Mouse (Mus musculus) cerebellum, postnatal 25 days (tissue): ENCODE measurements at regions not wholly inside any gene's neighbourhood (a gene's known extent, or its start where the extent isn't known, plus 50 kb on each side); places are given as distances from the start of the nearest gene placed in this dataset.

Experiments used
- DNase-seq, 2 experiments: peaks; one replicate each; pipeline ENCODE4 v3.0.0; 2021; ENCODE audit warnings: mixed read lengths in 2 of 2

DNA sequence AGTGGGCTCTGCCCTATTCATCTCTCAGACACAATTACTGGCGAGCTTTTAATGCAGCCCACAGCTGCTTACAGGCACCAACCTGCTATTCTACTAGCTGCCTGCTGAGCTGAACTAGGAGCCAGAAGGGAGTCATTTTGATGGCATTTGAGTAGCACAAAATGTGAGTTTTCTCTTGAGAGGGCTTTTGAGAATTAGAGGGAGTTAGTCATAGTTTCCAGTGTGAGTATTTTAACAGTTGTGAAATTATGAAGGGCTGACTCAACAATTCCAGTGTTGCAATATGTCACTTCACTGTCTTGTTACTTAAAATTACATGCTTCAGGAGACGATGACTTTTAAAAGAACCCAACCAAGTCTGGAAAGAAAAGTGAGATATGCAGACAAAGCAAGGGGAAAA lies 54.4 kb upstream of the Ly86 start:
- no peak for DNase-seq

DNA sequence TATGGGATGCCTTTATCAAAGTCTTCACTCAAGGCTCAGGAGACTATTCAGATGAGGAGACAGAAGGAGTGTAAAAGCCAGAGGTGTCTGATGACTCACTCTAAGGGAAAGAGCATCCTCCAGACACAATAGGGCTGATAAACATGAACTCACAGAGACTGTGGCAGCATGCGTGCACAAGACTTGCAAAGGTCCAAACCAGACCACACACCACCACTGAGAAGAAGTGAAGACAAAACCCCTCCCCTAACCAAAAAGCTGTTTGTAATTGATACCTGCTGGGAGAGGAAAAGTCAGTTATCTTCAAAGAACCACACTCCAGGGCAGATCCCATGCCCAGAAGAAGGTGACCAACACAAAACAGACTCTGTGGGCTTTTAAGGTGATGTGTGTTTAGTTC lies 56.0 kb upstream of the Ly86 start:
- DNase-seq, result no peak

DNA sequence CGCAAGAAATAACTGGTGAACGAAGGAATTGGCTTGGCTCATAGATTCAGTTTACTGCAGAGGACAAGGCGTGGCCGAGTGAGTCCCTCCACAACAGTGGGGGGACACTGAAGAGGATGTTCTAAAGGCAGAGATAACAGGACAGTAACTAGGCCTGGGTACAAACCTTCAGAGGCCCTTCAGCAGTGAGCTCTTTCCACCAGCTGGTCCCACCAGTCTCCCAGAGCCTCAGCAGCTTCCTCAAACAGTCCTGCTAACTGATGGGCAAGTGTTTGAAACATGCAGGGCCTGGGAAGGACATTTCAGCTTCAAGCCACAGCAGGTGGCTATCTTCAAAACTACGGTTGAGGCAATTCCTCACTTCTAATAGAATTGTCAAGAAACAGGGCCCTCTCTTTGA lies 62.5 kb upstream of the Ly86 start:
- DNase-seq, result no peak

DNA sequence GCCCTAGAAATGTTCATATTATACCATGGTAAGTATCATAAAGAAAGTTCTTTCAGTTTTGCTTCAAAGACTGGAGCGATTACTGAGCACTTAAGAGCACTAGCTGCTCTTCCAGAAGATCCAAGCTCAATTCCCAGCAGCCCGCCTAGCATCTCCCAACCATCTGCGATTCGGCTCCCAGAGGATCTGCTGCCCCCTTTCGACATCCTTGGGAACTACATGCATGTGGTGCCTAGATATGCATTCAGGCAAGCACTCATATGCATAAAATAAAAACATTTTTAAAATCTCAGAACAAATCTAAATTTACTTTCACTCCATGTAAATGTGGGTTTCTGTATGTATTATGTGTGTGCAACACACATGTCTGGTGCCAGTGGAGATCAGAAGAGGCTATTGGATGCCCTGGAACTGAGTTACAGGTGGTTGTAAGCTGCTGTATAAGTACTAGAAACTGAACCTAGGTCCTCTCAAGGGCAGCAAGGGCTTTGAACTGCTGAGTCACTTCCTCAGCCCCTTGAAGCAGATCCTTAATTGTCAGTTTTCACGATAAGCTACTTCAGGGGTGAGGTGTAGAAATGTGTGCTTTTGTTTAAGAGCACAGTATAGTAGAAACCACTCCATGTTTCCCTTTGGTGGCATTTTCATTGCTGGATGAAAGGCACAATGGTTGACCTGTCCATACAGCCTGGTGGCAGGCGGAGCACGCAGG lies 65.8 kb upstream of the Ly86 start:
- DNase-seq, result no peak

DNA sequence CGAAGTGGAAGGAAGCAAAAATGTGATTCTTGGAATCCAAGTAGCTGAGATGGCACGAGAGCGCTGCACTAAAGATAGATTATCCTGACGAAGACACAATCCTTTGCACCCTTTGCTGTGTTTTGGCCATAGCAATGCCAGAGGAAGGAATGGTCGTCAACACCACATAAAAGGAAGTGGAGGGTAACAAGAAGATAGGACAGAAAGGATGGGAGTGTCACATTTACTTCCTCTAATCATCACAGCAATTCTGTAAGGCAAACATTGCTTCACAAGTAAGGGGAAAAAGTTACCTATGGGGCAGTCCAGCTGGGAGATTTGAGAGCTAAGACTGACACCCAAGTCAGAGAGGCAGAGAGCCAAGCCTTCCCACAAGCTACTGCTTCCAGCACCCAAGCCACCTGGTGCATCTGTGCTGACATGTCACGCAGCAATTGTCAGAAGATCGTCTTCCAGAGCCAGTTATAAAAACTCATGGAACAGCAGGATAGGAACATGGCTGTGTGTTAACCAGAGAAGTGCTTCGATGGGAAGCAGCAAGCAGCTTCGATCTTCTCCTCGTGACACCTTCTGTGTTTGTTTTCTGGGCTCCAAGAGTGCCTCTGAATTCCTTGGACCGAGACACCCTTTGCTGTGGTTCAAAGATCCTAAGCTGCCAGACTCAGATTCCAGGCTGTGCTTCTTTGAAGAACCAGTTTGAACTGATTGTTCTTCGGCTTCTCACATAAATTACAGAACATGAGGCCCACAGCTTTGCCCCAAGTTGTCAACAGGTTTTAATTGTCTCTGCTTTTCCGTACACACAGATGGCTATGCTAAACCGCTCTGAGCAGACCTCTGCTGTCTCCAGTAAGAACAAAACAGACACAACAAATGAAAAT lies 95.2 kb upstream of the Ly86 start:
- DNase-seq, result no peak

DNA sequence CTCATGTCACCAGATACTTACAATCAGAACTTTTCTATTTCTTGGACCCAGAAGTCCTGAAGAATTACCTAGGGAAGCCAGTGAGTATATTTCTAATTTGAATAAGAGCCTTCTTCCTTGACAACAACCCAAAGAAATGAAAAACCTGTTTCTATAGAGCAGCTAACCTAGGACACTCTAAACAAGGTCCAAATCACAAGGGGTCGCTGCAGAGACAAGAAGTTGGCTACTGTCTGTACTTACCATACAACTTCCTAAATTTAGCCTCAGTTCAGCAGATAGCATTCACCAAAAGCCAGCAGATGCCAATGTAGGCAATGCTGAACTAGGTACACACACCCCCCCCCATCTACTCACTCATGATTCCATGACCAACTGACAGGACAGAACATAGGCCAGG lies 96.3 kb upstream of the Ly86 start:
- no peak for DNase-seq

DNA sequence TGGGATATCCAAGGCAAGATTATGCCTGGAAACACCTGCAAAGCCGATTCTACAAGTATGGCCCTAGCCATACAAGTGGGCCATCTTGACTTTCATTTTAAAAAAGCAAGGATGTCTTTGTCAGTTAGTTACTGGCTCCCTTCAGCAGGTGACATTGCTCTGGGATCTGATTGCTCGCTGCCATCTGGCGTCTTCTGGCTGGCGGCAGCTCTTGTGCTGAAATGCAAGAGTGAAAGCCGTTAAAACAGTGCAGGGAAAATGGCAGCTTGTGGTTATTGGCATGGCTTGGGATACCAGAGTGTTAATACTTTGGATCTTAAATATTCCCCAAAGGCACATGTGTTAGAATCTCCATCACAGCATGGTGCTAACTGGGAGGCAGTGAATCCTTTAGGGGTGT lies 105.0 kb upstream of the Ly86 start:
- DNase-seq, result peak; percentile 28 to 41

DNA sequence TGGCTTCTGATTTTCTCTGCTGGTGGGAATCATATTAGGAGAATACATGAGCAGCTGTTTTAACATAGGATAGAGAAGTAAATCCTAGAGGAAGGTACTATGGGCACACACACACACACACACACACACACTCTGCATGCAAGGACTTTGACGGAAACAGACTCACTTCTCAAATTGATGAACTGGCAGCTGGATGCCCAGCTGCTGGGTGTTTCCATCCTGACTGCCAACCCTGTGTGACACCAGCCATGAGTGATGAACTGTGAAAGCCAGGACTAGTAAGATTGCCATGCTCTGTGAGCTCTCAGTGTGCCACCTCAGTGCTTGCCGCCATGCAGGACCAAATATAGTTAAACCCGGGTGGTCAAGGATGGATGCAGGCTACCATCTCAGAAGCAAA lies 107.7 kb upstream of the Ly86 start:
- no peak for DNase-seq

DNA sequence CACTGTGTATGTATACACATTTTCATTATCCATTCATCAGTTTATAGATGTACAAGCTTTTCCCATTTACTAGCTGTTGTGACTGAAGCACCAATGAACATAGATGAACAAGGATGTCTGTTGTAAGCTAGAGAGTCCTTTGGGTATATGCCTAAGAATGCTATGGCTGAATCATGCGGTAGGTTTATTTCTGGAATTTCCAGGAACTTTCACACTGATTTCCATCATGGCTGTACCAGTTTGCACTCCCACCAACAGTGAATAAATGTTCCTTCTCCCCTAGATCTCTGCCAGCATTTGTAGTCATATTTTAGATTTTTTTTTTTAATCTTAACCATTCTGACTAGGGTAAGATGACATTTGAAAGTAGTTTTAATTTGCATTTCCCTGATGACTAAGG lies 119.2 kb upstream of the Ly86 start:
- no peak for DNase-seq

DNA sequence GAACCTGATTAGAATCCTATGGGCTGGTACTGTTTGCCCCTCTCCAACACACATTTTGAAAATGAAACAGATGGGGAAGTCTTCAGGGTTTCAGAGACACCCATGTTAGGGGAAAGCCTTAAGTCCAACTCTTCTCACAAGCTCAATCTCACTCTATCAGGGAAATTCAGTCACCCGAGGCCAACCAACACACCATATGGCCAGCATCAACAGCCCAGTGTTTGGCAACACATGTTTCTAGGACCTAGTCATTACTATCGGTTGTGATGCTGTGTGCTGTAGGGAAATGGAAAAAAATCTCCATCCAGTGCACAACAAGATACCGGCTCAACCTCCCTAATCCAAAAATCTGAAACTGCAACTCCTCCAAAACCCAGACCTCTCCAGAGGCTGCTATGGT lies 124.6 kb upstream of the Ly86 start:
- DNase-seq, result no peak

DNA sequence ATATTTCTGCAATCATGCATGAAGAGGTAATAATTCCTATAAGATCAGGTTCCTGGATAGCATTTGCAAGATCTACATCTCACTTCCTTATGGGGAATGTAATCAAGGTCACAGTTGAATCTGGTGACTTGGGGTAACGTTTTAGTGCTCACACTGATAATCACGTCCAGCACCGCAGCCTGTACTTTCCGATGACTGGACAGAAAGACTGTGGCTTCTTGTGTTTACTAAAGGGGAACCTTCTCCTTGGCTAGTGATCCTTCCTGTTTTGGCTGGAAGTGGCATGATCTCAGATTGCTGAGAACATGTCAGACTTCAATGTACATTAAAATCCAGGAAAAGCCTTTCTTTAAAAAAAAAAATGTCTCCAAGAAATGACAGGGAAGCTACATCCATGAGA lies 126.4 kb upstream of the Ly86 start:
- no peak for DNase-seq

DNA sequence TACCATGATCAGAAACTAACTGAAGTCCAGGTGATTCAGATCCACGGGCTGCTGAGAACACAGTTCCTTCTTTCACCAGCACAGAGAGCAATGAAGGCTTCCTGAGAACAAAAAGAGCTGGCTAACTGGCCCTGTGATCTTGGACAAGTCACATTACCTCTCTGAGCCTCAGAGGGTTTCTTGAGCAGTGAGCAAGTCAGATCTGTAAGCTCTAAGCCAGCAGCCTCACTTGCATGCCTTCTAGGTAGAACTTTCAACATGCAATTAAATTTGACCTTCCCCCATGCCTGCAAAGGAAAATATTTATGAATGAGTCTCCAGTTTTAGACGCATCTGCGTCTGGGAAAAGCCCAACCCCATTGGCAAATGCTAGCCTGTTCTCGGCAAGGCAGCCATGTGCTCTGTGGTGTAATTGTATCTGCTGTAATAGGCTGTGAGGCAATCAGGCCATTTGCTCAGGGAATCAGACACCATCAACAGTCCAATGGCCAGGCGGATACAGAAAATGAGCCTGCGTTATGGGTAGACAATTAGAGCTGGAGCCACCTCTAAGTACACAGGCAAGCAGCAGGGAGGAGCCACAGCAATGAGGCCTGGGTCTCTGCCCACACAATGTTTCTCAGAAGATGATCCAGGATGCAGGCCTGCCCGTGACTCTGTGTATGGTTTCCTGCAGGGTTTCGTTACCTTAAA lies 130.3 kb upstream of the Ly86 start:
- DNase-seq, result no peak

DNA sequence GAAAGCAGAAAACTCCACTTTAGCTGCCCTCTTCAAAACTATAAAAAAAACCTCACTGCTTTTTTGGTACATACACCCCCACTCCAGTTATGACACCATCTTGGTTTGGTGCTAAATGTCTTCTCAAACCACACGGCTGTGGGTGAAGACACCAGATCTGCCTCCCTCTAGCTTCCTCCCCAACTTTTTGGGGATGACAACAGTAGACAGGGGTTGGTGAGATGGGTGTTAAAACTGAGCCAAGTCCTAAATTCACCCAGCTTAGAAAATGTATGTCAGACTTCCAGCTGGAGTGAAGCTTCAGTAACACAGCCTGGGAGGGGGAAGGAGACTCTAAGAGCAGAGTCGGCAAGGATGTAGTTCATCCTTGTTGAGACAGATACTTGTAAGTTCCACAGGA lies 147.1 kb upstream of the F13a1 start:
- no peak for DNase-seq

DNA sequence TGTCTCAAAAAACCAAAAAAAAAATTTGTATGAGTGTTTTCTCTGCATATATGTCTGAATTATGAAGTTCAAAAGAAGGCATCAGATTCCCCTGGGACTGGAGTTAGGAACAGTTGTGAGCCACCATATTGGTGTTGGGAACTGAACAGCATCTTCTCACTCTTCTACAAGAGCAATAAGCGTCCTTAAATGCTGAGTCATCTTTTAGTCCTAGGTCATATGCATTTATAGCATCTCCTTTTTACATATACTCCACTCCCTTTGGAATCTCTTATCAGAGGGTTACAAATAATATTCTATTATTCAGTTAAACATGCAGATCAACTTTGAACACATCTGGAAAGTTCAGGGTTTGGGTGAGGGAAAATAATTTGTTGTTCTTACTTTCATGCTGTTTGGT lies 145.8 kb upstream of the F13a1 start:
- DNase-seq, result no peak

DNA sequence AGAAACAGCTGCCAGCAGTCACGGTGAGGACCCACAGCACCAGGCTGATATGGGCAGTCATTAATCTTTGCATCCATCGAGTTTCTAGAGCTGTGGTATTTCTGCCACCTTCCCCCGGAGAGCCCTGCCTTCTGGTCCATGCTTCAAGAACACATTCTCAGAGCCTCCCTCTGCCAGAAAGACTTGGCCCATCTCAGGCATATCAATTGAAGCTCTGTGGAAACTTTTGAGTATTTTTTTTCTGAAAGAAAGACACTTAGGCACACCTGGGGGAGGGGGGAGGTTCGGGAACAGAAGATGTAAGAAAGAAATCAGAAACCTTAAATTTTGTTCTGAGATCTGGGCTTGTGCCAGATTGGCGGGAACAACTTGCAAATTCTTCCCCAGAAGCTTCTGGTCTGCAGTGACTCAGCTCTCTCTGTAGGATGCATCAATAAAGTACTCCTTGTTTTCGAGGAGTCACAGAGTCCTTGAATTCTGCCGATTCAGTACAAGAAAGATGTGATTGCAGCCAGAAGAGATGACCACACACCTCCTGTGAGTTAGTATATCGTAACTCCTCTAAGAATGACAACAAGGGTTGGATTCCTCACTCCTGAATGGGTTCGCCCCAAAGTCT lies 131.2 kb upstream of the F13a1 start:
- no peak for DNase-seq

DNA sequence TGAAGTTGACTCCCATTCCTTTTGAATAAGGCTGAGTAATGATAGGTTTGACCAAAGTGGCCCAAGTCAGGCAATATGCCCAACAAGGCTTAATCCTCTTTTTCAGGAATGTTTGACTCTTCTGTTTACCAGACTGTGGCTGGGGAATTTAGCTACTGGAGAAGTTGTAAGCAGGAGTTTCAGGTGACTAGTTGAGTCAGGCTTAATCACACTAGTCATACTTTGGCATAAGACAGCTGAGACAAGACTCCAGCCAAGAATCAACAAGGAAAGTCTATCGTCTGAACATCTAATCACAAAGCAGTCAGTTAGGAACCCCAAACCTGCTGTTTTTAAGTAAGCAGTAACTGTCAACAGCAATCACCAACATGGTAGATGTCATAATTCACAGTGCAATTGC lies 126.5 kb upstream of the F13a1 start:
- DNase-seq, result no peak

DNA sequence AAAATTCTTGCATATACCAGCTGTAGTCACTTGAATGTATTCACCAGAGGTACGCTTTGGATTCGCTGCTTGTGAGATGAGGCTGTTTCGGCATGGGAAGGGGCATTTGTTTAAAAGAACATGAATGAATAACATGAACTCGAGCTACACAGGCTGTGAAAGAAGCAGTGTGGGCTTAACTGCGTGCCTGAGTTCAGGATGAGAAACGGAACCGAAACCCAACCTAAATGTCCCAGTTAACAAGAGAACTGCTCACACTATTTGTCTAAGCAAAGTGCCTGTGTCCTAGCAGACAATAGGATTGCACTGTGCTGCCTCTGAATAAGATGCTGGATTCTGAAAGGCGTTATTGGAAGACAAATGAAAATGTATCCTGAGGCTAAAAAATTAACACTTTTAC lies 126.0 kb upstream of the F13a1 start:
- no peak for DNase-seq

DNA sequence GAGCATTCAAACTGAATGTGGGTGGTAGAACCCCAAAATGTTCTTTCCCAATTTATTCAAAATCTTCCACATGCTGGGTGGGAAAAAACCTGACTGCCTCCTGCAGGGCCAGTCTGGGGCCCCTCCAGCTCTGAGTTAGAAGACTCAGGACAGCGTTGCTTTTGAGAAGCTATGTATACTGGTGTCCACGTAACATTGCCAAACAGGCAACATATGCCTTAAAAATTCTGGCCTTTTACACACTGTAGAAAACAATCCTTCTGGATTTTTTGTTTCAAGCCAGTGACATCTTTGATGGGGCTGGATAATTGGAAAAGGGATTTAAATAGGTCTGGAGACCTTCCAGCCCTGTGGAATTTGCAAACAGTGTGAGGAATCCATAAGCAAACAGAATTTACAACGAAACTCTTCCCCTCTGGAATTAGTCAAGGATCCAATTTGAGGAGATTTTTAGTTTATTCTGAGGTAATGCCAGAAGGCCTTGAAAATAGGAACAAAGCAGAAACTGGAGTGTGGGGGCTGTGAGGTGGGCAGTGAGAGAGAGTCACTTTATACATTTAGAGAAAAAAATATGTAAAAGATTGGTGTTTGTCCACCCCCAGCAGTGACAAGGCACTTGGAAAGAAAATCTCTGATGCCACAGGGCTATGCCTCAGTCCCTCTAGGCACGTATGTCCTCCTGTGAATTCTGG lies 108.9 kb upstream of the F13a1 start:
- DNase-seq, result no peak

DNA sequence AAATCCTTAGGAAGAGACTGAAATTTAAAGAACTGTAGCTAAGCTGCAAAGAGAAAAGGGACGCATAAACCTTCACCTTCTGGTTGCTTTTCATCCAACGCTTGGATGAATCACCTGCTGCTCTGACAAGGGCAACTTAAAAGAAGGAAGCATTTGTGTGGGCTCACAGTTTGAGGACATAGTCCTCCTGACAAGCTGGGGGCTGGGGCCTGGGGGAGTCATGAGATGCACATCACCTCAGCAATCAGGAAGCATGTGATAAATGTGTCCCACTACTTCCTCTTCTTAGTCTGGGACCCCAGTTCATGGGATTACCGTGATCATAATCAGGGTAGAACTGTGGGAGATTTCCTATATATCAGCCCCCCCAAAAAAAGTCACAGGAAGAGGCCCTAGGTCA lies 107.8 kb upstream of the F13a1 start:
- no peak for DNase-seq

DNA sequence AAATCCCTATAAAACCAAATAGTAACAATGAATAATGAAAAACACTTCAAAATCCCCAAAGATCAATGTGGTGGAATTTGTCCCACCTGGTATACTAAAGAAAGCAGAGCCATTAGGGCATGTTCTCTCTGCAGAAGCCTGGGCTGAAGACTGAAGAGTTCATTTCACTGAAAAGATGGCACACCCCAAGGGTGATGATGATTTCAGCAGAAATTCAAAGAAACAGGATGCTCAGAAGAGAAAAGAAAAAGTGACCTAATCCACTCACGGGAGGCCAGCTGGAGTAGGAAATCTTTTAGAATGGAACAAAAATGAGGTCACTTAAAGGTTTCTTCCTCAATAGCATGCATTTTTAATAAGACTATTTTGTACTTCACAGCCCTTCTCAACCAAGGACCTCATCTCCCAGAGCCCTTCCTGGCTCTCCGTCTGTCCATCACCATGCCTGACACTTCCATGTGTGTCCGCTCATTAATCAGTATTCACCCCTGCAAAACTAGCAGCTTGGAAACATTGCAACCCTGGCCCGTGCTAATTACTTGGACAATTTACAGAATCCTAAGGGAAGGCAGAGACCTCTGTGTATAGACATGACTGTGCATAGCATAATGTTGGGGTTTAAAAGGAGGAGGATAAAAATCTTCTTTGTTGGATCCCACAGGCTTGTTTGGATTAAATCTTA lies 101.9 kb upstream of the F13a1 start:
- no peak for DNase-seq

DNA sequence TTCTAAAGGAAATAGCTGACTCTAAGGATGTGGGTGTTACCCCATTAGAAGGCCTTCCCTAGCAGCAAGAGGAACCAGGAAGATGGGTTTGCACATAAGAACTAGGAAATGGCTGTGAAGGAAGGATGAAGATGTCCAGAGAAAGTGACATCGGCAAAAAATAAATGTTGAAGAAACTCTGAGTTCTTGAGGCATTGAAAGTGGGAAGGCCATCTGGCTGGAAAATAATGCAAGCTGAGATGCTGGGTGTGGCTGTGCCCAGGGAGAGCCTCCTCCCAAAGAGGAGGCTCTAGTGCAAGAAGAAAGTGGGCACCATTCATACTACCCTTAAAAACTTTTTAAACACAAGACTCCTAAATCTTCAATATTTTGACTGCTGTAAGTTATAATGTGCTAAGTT lies 99.9 kb upstream of the F13a1 start:
- no peak for DNase-seq

DNA sequence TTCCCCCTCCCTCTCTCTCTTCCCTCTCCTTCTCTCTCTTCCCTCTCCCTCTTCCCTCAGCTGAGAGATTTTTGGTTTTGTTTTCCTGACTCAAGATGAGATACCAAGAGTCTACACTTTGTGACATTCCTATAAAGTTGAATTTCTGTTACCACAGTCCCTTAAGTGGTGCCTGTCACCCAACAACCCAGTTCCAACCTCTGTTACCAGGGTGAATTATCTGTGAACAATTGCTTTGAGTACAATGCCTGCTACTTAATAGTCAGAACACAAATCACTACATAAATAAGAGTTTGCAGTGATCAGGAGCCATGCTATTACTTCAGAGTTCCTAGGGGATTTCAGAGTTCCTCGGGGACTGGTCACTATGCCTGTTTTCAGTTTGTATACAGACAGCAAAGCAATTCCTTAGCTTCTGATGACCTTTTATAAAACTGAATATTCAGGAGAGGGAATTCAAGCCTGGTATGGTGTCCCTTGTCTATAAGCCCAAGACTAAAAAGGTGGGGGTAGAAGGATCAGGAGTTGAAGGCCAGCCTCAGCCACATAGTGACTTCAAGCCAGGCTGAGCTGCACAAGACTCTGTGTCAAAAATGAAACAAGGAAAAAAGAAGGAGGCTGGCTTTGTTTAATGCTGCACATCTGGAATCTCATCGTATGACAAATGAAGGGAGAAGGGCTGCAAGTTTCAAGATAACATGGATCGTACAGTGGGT lies 99.2 kb upstream of the F13a1 start:
- DNase-seq, result no peak
